Mouse (Mus musculus) embryonic stem cell, embryonic (primary cell): ENCODE measurements around the gene Dlgap4.

ENCODE experiments used
- CTCF ChIA-PET, 4 experiments: fragments of 300-600 bp in 2 of 4; fragments of 350-600 bp in 2 of 4; sonication (Branson Sonifier 250); formaldehyde crosslinking; loops; one replicate each; lab custom pipeline; 2022; ENCODE audit warnings: inconsistent platforms in 2 of 4; lab: Charles Lee
- POLR2A ChIA-PET, 4 experiments: fragments of 300-600 bp in 2 of 4; fragments of 350-600 bp in 2 of 4; sonication (Branson Sonifier 250); formaldehyde crosslinking; loops; one replicate each; lab custom pipeline; 2022; ENCODE audit warnings: antibody characterized with exemption in 4 of 4, inconsistent platforms in 1 of 4; lab: Charles Lee

Gene Dlgap4

DNA sequence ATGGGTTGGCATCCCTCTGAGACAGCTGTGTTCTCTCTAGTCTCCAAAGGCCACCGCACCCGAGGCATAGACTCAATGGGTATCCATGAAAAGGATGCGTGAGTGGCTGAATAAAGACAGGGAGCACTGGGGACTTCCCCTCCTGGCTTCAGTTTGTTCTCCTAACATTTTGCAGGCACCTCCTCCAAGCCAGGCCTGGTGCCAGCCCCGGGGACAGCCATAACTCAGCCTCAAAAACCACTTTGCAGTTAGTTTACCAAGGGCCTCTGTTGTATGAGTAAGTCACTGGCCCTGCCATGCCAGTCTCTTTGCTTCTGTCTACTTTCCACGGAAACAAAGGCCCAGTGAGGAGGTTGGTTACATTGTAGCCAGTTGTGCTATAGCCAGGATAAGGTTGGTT, 7.5 kb upstream of the Dlgap4 start:
- CTCF ChIA-PET = no interaction called here
- POLR2A ChIA-PET = no interaction called here

DNA sequence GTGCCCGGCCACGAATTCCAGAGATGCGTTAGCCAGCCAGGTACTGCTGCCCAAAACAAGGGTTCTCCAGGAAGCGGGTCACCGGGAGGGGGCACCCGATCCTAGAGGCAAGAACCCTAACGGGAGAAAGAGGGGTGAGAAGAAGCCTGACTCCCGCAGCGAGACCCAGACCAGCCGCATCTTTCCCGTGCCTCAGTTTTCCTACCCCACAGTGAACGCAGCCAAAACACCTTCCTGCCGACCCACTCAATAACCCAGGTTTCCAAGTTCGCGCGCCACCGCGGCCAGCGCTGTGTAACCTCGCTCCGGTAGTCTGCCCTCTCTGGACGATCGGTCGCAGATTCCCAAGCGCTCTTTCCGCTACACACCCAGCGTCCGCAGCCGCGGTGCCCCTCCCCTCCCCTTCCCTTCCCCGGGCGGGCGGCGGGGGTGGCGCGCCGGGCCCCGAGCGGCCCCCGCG, 394 bp upstream of the Dlgap4 start:
- ChIA-PET POLR2A (interaction anchor here in 3 of 4 experiments (0.6 to 2.5 kb wide), 13 partner anchors 8 to 632 kb away, joined by 3 to 9 read pairs (median 4); no protein-coding TSS in a partner anchor), CTCF (interaction anchor here in 3 of 4 experiments (0.6 to 2.0 kb wide), 7 partner anchors 9 to 147 kb away, joined by 3 to 5 read pairs (median 4); no protein-coding TSS in a partner anchor)

DNA sequence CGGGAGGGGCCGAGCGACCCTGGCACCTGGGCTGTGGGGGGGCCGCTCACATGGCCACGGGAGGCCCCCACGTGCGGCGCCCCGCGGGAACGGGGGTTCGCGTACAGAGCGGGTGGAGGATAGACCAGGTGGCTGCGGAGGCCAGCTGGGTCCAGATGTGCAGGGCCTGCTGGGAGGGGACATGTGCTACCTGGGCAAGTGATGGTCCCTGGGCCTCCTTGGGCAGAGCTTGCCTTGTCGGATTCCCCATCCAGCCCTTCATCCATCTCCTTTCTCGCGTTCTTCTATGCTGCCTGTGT, 702 bp downstream of the Dlgap4 start:
- CTCF ChIA-PET = interaction anchor here in 2 of 4 experiments (0.6 to 2.0 kb wide), 3 partner anchors 12 to 46 kb away, joined by 3 to 5 read pairs (median 3); no protein-coding TSS in a partner anchor
- POLR2A ChIA-PET = interaction anchor here in 3 of 4 experiments (0.6 to 2.5 kb wide), 11 partner anchors 11 to 503 kb away, joined by 3 to 8 read pairs (median 4); partner anchors contain the start of genes Cpne1 (in 1 of the 3) and Rbm12 (in 1 of the 3)

DNA sequence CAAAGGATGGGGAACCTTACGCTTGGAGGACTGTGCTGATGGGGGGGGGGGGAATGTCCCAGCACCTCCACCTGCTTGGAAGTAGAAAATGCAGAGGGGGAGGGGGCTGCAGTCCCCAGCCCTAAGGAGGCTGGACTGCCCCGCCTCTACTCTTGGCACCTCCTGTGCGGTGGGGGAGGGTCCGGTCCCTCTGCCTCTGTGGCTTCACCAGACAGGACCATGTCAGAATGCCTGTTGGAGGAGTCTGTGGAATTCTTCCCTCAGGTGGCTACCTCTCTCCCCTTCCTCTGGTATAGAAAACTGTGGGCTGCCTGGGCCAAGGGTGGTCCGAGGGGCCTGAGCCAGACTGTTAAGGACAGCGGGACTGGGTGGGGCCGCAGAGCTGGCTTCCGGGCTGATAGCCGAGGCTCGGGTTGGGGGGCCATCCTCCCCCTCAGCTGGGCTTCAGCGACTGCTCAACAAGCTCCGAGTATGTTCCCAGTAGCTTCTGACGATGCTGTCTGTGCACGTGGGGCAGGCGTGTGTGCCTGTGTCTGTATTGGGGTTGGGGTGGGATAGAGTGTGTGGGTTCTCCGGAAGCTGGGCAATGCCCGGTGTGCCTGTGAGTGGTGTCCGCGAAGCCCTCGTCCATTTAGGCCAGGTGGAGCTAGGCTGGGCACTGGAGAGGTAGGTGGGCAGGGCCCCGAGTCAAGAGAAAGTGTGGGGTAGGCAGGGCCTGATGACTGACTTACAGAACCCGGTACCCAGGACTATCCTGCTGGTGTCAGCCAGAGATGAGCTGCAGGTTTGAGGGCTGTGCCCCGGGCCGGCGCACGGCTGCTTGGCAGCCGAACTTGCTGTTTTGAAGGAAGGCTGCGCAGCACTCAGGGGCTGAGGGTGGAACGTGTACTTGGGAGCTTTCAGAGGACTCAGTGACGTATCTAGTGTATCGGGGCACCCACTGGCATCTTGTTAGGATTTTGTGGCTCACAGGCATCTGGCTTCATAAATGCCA, 1.5 kb downstream of the Dlgap4 start:
- ChIA-PET POLR2A (interaction anchor here in 3 of 4 experiments (0.5 to 2.5 kb wide), 17 partner anchors 10 to 504 kb away, joined by 3 to 8 read pairs (median 4); partner anchors contain the start of genes Cpne1 (in 1 of the 3) and Rbm12 (in 1 of the 3)), CTCF (interaction anchor here in 2 of 4 experiments (0.6 to 1.2 kb wide), 3 partner anchors 44 to 839 kb away, joined by 3 read pairs; no protein-coding TSS in a partner anchor)

DNA sequence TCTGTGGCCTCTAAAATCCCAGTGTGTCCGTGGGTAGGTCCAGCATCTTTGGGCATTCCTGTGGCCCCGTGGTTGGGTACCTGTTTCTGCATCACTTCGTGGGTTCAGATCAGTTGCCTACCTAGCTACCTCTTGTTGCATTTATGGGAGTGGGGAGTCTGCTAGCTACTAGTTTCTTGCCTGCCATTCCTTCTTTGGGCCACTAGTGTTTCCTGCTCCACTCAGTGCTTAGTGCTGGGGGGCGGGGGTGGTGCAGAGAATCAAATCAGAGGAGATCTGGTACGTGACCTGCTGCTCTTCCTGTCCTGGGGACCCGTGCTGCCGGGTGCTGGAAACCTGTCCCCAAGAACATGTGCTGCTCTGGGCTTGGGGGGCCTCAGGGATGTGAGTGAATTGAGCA, 3.0 kb downstream of the Dlgap4 start:
- ChIA-PET CTCF (interaction anchor here in 2 of 4 experiments (0.7 kb wide), 2 partner anchors 95 to 108 kb away, joined by 3 read pairs; no protein-coding TSS in a partner anchor), POLR2A (interaction anchor here in 2 of 4 experiments (0.7 to 1.3 kb wide), 2 partner anchors 9 to 41 kb away, joined by 3 read pairs; no protein-coding TSS in a partner anchor)

DNA sequence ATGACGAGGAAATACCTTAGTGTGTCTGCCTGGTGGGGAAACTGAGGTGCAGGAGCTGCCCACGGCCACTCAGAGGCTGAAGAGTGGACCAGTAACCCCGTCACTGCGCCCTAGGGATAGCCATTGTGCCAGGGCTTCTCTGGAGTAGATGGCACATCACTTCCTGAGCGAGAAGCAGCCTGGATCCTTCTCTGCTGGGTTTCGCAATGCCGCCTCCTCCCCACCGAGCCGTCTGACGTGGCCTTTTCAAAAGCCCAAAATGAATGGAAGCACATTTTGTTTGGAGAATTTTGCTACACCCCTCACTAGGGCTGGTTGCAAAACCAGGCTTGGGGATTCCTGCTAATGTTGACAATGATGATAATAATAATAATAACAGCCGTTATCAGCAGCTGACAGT, 4.0 kb downstream of the Dlgap4 start:
- ChIA-PET POLR2A (interaction anchor here in 1 of 4 experiments (1.3 to 2.7 kb wide), 2 partner anchors 8 to 14 kb away, joined by 3 to 9 read pairs; no protein-coding TSS in a partner anchor), CTCF (no interaction called here)

DNA sequence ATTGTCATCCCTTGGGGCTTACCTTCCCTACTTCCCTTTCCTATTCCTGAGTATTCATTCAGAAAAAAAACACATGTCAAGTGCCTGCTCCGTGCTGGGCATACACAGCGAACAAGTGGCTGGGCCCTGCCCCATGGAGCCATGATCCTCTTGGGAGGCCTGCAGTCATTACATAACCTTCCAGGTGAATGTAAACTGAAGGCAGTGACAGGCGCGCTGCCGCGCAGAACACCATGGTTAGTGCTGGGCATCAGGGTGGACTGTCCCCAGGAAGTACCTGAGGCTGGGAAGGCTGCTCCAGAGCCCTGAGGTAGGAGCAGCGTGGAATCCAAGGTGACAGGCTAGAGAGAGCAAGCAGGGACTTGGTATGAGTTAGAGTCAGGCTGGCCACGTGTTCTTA, 7.4 kb downstream of the Dlgap4 start:
- POLR2A ChIA-PET = no interaction called here
- CTCF ChIA-PET = interaction anchor here in 2 of 4 experiments (0.6 to 0.7 kb wide), 2 partner anchors 189 to 239 kb away, joined by 4 read pairs; no protein-coding TSS in a partner anchor

DNA sequence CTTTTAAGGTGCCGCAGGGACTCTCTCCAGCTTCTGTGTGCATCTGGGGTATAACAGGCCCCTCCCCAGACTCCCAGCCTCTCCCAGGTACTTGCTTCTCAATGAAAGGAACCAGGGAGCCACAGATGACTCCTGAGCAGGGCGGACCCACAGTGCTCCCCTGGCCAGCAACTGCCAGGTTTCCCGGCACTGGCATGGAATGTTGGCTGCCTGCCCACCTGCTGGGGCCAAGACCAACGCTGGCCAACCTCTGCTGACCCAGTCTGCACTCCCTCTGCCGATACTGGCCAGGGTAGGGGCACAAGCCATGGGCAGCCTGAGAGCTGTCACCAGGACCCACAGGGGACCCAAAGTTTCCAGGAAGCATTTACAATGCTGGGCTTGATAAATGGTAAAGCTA, 7.9 kb downstream of the Dlgap4 start:
- ChIA-PET POLR2A (interaction anchor here in 2 of 4 experiments (0.6 to 1.0 kb wide), 3 partner anchors 9 to 19 kb away, joined by 3 to 4 read pairs (median 3); no protein-coding TSS in a partner anchor), CTCF (no interaction called here)

DNA sequence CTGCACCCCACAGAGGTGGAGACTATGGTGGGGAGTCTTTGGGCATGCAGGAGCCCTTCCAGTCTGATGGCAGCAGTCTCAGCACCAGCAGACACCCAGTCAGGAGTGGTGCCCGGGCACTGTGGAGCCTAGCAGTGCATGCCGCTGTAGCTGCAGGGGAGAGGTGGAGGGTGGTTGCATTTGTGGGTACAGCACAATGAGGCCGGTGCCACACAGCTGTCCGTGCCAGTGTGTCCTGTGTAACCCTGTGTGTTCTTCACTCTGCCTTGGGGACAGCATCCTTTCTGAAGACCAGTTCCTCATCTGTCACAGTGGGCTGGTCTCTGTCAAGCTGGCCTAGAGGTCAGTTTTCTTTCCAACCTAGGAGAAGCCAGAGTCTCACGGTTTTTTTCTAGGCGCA, 8.7 kb downstream of the Dlgap4 start:
- ChIA-PET POLR2A (interaction anchor here in 2 of 4 experiments (0.6 to 1.0 kb wide), 2 partner anchors 19 to 161 kb away, joined by 3 read pairs; no protein-coding TSS in a partner anchor), CTCF (no interaction called here)

DNA sequence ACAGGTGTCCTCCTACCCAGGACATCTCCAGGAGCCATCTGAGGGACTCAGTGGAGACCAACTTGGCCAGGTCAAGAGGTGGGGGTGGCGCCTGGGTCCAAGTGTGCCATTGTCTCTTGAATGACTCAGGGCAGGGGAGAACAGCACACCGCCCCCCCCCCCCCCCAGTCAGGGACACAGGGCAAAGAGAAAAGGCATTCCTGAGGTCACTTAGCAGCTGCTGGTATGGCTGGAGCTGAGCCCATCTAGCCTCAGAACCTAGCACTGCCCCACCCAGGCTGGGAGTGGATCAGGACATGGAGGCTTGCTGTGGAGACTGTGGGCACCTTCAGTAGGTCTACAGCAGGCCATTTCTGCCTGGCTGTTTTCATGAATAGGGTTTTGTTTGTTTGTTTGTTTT, 9.7 kb downstream of the Dlgap4 start:
- CTCF ChIA-PET = interaction anchor here in 1 of 4 experiments (0.7 to 1.0 kb wide), 2 partner anchors 10 to 18 kb away, joined by 3 to 4 read pairs; no protein-coding TSS in a partner anchor

DNA sequence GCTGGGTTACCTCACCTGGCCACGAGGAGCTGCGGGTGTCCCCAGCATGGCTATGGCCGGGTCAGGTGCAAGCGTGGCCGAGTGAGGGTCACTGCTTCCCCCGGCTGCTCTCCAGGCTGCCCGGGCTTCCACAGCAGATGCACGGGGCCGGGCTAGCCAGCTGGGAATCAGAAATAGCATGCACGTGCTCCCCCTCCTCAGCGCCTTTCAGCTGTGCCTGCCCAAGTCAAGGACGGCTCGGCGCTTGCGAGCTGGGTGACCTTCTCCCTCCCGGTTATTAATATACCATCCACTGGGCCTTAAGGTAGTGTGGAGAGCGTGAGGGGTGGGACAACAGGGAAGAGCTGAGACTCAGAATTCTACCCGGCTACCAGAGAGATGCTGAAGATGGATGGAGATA, 11.8 kb downstream of the Dlgap4 start:
- CTCF ChIA-PET = interaction anchor here in 3 of 4 experiments (0.5 to 0.8 kb wide), 4 partner anchors 69 to 391 kb away, joined by 3 to 5 read pairs (median 3); no protein-coding TSS in a partner anchor

More for the DNA sequence above, 9.7 kb downstream of the Dlgap4 start:
- POLR2A ChIA-PET = interaction anchor here in 1 of 4 experiments (0.5 kb wide), 1 partner anchor 11 kb away, joined by 4 read pairs; no protein-coding TSS in a partner anchor

DNA sequence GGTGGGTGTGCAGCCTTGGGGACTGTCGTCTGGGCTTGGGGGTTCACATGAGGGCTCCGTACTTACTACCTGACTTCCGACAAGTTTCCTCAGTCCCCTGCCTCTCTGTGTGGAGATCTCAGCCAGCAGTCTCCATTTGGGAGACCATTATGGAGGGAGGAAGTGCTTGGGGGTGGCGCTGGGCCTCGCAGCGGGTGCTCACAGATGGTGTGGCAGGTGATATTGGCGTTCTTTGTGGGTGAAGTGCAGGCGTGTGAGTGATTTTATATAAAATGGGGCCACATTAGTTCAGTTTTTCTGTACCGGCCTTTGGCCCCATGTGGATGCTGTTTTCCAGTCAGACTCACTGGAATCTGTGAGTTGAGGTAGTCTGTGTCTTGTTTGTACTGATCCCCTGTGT, 12.6 kb downstream of the Dlgap4 start:
- CTCF ChIA-PET = no interaction called here
- POLR2A ChIA-PET = interaction anchor here in 2 of 4 experiments (0.7 to 2.8 kb wide), 4 partner anchors 9 to 18 kb away, joined by 3 to 7 read pairs (median 6); no protein-coding TSS in a partner anchor

More for the DNA sequence above, 11.8 kb downstream of the Dlgap4 start:
- POLR2A ChIA-PET = interaction anchor here in 2 of 4 experiments (0.7 to 1.7 kb wide), 14 partner anchors 8 to 92 kb away, joined by 3 to 10 read pairs (median 4); no protein-coding TSS in a partner anchor

DNA sequence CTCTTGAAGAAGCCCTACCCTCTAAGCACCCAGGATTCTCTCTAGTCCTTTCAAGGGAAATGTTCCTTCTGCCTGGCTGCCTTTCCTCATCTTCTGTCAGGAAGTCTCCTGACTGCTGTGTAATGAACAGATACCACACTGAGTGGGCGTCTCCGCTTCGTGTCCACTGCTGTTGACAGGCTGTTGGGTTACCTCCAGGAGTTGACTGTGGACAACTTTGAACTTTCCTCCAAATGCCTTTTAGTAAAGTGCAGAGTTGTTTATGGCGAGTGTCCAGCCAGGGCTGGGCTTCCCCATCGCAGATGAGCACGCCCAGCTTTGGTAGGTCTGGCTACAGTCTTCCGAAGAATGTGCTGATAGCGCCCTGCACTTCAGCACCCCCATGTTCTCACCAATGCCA, 13.0 kb downstream of the Dlgap4 start:
- POLR2A ChIA-PET = interaction anchor here in 2 of 4 experiments (0.6 to 2.8 kb wide), 3 partner anchors 16 to 147 kb away, joined by 3 to 7 read pairs (median 7); no protein-coding TSS in a partner anchor
- CTCF ChIA-PET = no interaction called here

DNA sequence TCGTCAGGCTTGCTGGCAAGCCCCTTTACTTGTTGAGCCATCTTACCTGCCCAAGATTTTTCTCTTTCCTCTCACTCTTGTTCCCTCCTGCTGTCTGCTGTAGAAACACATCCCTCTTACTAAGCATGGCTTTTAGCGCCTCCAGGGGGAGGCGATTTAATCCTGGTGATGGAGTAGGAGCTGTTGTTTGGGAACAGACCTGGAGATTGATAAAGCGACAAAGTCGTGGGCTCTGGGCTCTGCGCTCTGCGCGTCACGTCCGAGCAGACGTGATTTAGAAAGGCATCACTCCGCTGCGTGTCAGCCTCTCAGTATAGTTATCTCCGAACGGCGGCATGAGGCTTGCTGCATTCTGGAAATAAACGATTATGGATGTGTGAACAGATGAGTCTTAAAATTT, 14.4 kb downstream of the Dlgap4 start:
- ChIA-PET CTCF (no interaction called here), POLR2A (interaction anchor here in 2 of 4 experiments (1.4 to 2.8 kb wide), 3 partner anchors 9 to 15 kb away, joined by 3 to 7 read pairs (median 7); no protein-coding TSS in a partner anchor)

DNA sequence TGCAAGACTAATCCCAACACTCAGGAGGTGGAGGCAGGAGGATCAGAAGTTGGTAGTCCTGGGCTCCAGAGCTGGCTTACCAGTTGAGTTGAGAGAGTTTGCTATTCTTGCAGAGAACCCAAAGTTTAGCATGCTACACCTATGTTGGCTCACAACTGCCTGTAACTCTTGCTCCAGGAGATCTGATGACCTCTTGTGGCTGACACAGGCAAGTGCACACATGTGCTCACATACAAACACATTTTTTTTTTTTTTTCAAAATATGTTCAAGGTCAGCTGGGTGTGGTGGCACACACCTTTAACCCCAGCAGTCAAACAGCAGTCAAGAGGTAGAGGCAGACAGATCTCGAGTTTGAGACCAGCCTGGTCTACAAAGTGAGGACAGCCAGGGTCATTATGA, 16.8 kb downstream of the Dlgap4 start:
- ChIA-PET POLR2A (interaction anchor here in 3 of 4 experiments (0.6 to 3.2 kb wide), 5 partner anchors 11 to 1538 kb away, joined by 3 to 17 read pairs (median 3); no protein-coding TSS in a partner anchor), CTCF (interaction anchor here (0.5 to 1.0 kb wide), 5 partner anchors 9 to 722 kb away, joined by 3 read pairs; no protein-coding TSS in a partner anchor)

DNA sequence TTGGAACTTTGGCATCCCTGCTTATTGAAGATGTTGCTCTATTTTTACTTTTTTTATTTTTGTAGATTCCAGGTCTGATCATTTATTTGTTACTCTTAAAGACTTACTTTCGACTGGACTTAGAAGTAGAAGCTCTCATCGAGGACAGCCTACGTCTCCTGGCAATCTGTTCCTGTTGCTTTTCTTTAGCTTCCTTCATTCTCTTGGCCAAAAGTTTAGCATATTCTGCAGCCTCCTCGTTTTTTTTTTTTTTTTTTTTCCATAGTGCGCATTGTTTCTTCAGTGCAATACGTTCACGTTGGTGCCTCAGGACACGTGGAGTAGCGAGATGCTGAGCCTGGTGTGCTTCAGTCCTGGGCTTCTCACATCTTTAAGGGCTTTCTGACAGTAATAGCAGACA, 19.2 kb downstream of the Dlgap4 start:
- CTCF ChIA-PET = interaction anchor here in 2 of 4 experiments (0.6 to 1.0 kb wide), 2 partner anchors 26 to 39 kb away, joined by 3 to 4 read pairs; no protein-coding TSS in a partner anchor
- POLR2A ChIA-PET = interaction anchor here in 3 of 4 experiments (0.6 to 3.2 kb wide), 3 partner anchors 9 to 13 kb away, joined by 3 to 17 read pairs (median 3); no protein-coding TSS in a partner anchor

DNA sequence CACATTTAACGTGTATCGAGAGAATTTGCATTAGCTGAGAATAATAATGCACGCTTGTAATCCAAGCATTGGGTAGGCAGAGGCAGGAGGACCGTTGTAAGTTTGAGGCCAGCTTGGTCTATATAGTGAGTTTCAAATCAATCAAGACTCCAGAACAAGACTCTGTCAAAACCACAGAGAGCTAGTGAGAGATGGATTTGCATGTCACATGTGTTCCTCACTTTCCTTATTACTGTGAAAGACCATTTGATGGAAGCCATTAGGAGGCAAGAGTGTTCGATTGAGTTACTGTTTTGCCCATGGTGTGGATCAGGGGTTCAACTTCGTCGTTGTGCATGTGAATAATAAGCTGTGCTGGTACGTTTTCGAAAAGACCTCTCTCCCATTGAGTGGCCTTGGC, 21.6 kb downstream of the Dlgap4 start:
- POLR2A ChIA-PET = interaction anchor here in 2 of 4 experiments (0.5 to 1.2 kb wide), 3 partner anchors 10 to 40 kb away, joined by 3 to 4 read pairs (median 3); no protein-coding TSS in a partner anchor
- CTCF ChIA-PET = interaction anchor here in 1 of 4 experiments (0.7 kb wide), 1 partner anchor 328 kb away, joined by 3 read pairs; no protein-coding TSS in a partner anchor
